Mouse (Mus musculus): ENCODE measurements around the gene Borcs7.

- TF ChIP-seq CTCF (IDR thresholded peaks at IDR 0.05; ENCODE audit: control insufficient read depth, insufficient read depth, insufficient replicate concordance, low read depth, low read length) (no peak), POLR2A (IDR thresholded peaks at IDR 0.05; ENCODE audit: control insufficient read depth, low read depth, low read length) (no peak)
These were observed 1.4 kb downstream of the Borcs7 start for GRCm38 (mm10) chr19:46691078-46691477.
